Mouse (Mus musculus): ENCODE measurements around the gene Atp2c1. TPM values are rescaled to one million over a fixed set of nuclear protein-coding genes. Genes with fewer than 3 reads are reported as not detected.

The Atp2c1 gene
- polyA plus RNA-seq (2014; fragmentation: Nextera tagmentation; extraction: Ambion mirVana), result 71.1 and 72.4 TPM in 2 replicates

GRCm38 (mm10) chr9:105527219-105527618, at the start of gene Atp2c1:
Atp2c1 (minus strand) TSS chr9:105527319.
- no peaks in the 10 kb centered on the region for H3K9me3 ChIP-seq (ENCODE audit: control insufficient read depth, low read length)
- no peaks in the 10 kb centered on the region for H3K36me3 ChIP-seq (ENCODE audit: control insufficient read depth, insufficient read depth, low read length)
- peaks cover 26% of the 10 kb centered on the region for H3K4me1 ChIP-seq (ENCODE audit: control insufficient read depth, insufficient read depth, low read length)
- no peak within 1 kb of the TSS for H3K27ac ChIP-seq (replicated peaks; ENCODE audit: low read depth, low read length)
- H3K4me2 ChIP-seq (ENCODE audit: low read depth, low read length), result no peak within 1 kb of the TSS
- H3K4me3 ChIP-seq (ENCODE audit: low read depth, low read length), result no peak within 1 kb of the TSS
- WGBS, result 91% methylated on average over 12 of the region's 12 CpGs
- H3K9ac ChIP-seq (ENCODE audit: low read depth, low read length), result no peak within 1 kb of the TSS
- no peaks in the 10 kb centered on the region for H3K27me3 ChIP-seq (replicated peaks; ENCODE audit: control insufficient read depth, insufficient read depth, low read length)
- DNase-seq (ENCODE audit: low spot score) (no peak), ATAC-seq (ENCODE audit: low read depth) (no peak)

- DNase-seq (ENCODE audit: low spot score) (no peak), ATAC-seq (ENCODE audit: low read depth) (no peak)
- H3K9me3 ChIP-seq (ENCODE audit: control insufficient read depth, low read length), result no peaks in the 10 kb centered on the region
- no peak overlapping the region for H3K4me3 ChIP-seq (ENCODE audit: low read depth, low read length)
- H3K36me3 ChIP-seq (ENCODE audit: control insufficient read depth, insufficient read depth, low read length), result no peaks in the 10 kb centered on the region
- no peak overlapping the region for H3K9ac ChIP-seq (ENCODE audit: low read depth, low read length)
- peaks cover 7% of the 10 kb centered on the region; the same call in 1 of the 2 replicates for H3K4me1 ChIP-seq (ENCODE audit: control insufficient read depth, insufficient read depth, low read length)
- H3K4me2 ChIP-seq (ENCODE audit: low read depth, low read length), result no peak overlapping the region
- H3K27me3 ChIP-seq (replicated peaks; ENCODE audit: control insufficient read depth, insufficient read depth, low read length), result no peaks in the 10 kb centered on the region
- no peak overlapping the region for H3K27ac ChIP-seq (replicated peaks; ENCODE audit: low read depth, low read length)
- 86% methylated on average over 5 of the region's 5 CpGs for WGBS
These were observed 30.3 kb upstream of the Atp2c1 start for GRCm38 (mm10) chr9:105557452-105557851.

DNA sequence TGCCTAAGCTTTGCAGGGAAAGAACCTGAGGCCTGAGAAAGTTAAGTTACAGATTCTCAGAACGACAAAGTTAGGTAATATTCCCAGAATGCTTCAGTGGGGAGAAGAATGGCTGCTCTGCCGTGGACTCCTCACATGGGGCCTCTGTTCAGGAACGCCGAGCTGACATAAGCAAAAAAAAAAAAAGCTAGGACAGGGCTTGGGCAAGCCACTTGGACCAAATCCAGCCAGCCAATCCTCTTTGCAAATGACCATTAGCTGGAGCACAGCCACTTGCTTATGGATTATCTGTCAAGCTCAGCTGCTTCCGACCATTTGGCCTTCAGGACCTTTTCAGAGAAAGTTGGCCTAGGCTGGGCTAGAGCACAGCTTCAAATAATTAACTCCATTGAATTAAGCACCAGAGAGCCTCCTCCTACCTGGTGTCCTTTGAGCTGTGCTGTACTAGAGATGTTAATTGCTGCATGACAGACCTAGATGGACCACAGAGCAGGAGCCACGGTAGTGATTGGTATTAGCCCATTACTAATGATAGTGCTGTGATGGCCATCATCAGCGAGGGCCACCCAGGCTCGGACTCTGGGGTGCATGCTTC, 29.1 kb upstream of the Atp2c1 start:
- ATAC-seq (ENCODE audit: low read depth) (no peak), DNase-seq (ENCODE audit: low spot score) (no peak)
- 67% methylated on average over 8 of the region's 8 CpGs for WGBS
- Histone ChIP-seq H3K27ac (replicated peaks; ENCODE audit: low read depth, low read length) (no peak overlapping the region), H3K4me2 (ENCODE audit: low read depth, low read length) (no peak overlapping the region), H3K27me3 (replicated peaks; ENCODE audit: control insufficient read depth, insufficient read depth, low read length) (no peaks in the 10 kb centered on the region), H3K36me3 (ENCODE audit: control insufficient read depth, insufficient read depth, low read length) (no peaks in the 10 kb centered on the region), H3K4me1 (ENCODE audit: control insufficient read depth, insufficient read depth, low read length) (peaks cover 7% of the 10 kb centered on the region; the same call in 1 of the 2 replicates), H3K4me3 (ENCODE audit: low read depth, low read length) (no peak overlapping the region), H3K9ac (ENCODE audit: low read depth, low read length) (no peak overlapping the region), H3K9me3 (ENCODE audit: control insufficient read depth, low read length) (no peaks in the 10 kb centered on the region)

GRCm38 (mm10) chr9:105554439-105554807, 27.3 kb upstream of the Atp2c1 start:
- peaks cover 7% of the 10 kb centered on the region; the same call in 1 of the 2 replicates for H3K4me1 ChIP-seq (ENCODE audit: control insufficient read depth, insufficient read depth, low read length)
- peak overlapping the region; percentile 51 for H3K9ac ChIP-seq (ENCODE audit: low read depth, low read length)
- peak overlapping the region; percentile 65 for H3K27ac ChIP-seq (replicated peaks; ENCODE audit: low read depth, low read length)
- no peaks in the 10 kb centered on the region for H3K36me3 ChIP-seq (ENCODE audit: control insufficient read depth, insufficient read depth, low read length)
- DNase-seq (ENCODE audit: low spot score) (peak; percentile 42), ATAC-seq (ENCODE audit: low read depth) (no peak)
- no peaks in the 10 kb centered on the region for H3K9me3 ChIP-seq (ENCODE audit: control insufficient read depth, low read length)
- H3K4me3 ChIP-seq (ENCODE audit: low read depth, low read length), result no peak overlapping the region
- H3K27me3 ChIP-seq (replicated peaks; ENCODE audit: control insufficient read depth, insufficient read depth, low read length), result no peaks in the 10 kb centered on the region
- 49% methylated on average over 7 of the region's 7 CpGs for WGBS
- H3K4me2 ChIP-seq (ENCODE audit: low read depth, low read length), result peak overlapping the region; percentile 49

DNA sequence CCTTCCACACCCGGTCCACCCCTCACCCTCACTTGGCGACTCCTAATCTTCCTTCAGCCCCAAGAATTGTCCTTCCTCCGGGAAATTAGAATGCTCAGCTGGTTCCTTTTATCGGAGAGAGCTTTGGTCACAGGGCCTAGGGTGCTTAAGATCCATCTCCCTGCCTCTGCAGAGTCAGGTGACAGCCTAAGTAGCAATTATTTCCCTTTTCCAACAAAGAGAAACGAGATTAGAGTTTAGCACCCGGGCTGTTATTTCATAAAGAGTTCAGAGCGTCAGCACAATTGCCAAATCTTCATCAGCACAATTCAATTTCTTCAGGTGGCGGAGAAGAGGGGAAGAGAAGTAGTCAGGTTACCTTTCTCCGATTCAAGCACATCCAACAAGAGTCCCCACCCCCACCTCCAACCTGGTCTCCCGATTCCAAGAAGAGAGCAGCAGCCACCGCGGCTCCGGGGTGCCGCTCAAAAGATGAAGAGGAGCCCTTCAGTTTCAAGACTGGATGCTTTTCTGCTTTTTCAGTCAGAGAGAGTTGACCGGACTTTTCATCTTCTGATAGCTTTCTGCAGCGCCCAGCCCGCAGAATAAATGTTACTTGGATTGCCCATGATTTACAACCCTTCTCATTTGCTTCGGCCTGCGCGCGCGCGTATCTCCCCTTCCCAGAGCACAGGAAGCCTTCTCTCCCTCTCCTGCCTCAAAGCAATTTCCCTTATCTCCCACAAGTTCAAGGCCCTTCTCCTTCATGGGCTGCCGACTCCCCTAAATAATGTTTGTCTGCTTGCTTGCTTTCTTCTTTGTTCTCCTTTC, 26.7 kb upstream of the Atp2c1 start:
- no peaks in the 10 kb centered on the region for H3K9me3 ChIP-seq (ENCODE audit: control insufficient read depth, low read length)
- ATAC-seq (ENCODE audit: low read depth) (peak; percentile 67), DNase-seq (ENCODE audit: low spot score) (peak; percentile 40)
- H3K9ac ChIP-seq (ENCODE audit: low read depth, low read length), result peak overlapping the region; percentile 51
- WGBS, result 20% methylated on average over 24 of the region's 24 CpGs
- peak overlapping the region; percentile 65 for H3K27ac ChIP-seq (replicated peaks; ENCODE audit: low read depth, low read length)
- H3K27me3 ChIP-seq (replicated peaks; ENCODE audit: control insufficient read depth, insufficient read depth, low read length), result no peaks in the 10 kb centered on the region
- peak overlapping the region; percentile 49 for H3K4me2 ChIP-seq (ENCODE audit: low read depth, low read length)
- H3K4me1 ChIP-seq (ENCODE audit: control insufficient read depth, insufficient read depth, low read length), result peaks cover 7% of the 10 kb centered on the region; the same call in 1 of the 2 replicates
- peak overlapping the region; percentile 10; the same call in 1 of the 2 replicates for H3K4me3 ChIP-seq (ENCODE audit: low read depth, low read length)
- H3K36me3 ChIP-seq (ENCODE audit: control insufficient read depth, insufficient read depth, low read length), result no peaks in the 10 kb centered on the region

DNA sequence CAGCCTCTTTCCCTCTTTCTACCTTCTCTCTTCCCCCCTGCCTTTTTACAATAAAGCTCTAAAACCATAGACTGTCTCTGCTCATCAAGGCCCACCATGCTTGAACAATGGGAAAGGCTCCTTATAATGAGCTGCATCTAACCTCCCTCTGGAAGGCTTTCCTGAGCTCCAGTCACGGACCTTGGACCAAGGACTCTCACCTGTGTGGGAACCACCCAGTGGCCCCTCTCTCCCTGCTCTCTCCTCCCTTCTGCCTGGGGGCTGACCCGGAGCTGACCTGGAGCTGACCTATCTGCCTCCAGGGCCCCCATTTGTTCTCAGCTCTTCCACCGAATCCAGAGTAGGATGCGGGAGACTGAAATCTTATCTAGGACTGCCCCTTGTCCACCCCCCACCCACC, 24.3 kb upstream of the Atp2c1 start:
- H3K4me2 ChIP-seq (ENCODE audit: low read depth, low read length), result no peak overlapping the region
- no peak overlapping the region for H3K27ac ChIP-seq (replicated peaks; ENCODE audit: low read depth, low read length)
- DNase-seq (ENCODE audit: low spot score), result no peak
- ATAC-seq (ENCODE audit: low read depth), result no peak
- H3K27me3 ChIP-seq (replicated peaks; ENCODE audit: control insufficient read depth, insufficient read depth, low read length), result no peaks in the 10 kb centered on the region
- no peaks in the 10 kb centered on the region for H3K9me3 ChIP-seq (ENCODE audit: control insufficient read depth, low read length)
- WGBS, result 45% methylated on average over 4 of the region's 4 CpGs
- H3K4me3 ChIP-seq (ENCODE audit: low read depth, low read length), result no peak overlapping the region
- peaks cover 7% of the 10 kb centered on the region; the same call in 1 of the 2 replicates for H3K4me1 ChIP-seq (ENCODE audit: control insufficient read depth, insufficient read depth, low read length)
- H3K9ac ChIP-seq (ENCODE audit: low read depth, low read length), result no peak overlapping the region
- no peaks in the 10 kb centered on the region for H3K36me3 ChIP-seq (ENCODE audit: control insufficient read depth, insufficient read depth, low read length)

DNA sequence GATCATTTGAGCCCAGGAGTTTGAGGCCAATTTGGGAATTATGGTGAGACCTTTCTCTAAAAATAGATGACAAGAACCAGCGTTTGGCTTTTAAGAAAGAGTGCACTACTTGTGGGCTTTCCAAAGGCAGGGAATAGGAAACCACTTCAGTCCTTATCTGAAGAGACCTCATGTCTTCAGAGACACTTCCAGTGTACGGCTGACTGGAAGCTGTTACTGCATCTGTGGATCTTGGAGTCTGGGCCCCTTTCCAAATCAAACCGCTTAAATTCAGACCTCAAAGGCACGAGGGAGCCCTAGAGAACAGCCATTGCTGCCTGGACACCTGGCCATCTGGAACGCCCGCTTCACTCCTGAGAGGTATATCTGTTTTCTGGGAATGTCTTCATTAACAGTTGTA, 22.0 kb upstream of the Atp2c1 start:
- WGBS, result 63% methylated on average over 6 of the region's 6 CpGs
- no peak for ATAC-seq (ENCODE audit: low read depth)
- H3K4me3 ChIP-seq (ENCODE audit: low read depth, low read length), result no peak overlapping the region
- no peak overlapping the region for H3K27ac ChIP-seq (replicated peaks; ENCODE audit: low read depth, low read length)
- no peak overlapping the region for H3K9ac ChIP-seq (ENCODE audit: low read depth, low read length)
- H3K4me2 ChIP-seq (ENCODE audit: low read depth, low read length), result no peak overlapping the region
- H3K36me3 ChIP-seq (ENCODE audit: control insufficient read depth, insufficient read depth, low read length), result no peaks in the 10 kb centered on the region
- H3K9me3 ChIP-seq (ENCODE audit: control insufficient read depth, low read length), result no peaks in the 10 kb centered on the region
- H3K27me3 ChIP-seq (replicated peaks; ENCODE audit: control insufficient read depth, insufficient read depth, low read length), result no peaks in the 10 kb centered on the region
- peak; percentile 38 for DNase-seq (ENCODE audit: low spot score)
- H3K4me1 ChIP-seq (ENCODE audit: control insufficient read depth, insufficient read depth, low read length), result peaks cover 2% of the 10 kb centered on the region; the same call in 1 of the 2 replicates

DNA sequence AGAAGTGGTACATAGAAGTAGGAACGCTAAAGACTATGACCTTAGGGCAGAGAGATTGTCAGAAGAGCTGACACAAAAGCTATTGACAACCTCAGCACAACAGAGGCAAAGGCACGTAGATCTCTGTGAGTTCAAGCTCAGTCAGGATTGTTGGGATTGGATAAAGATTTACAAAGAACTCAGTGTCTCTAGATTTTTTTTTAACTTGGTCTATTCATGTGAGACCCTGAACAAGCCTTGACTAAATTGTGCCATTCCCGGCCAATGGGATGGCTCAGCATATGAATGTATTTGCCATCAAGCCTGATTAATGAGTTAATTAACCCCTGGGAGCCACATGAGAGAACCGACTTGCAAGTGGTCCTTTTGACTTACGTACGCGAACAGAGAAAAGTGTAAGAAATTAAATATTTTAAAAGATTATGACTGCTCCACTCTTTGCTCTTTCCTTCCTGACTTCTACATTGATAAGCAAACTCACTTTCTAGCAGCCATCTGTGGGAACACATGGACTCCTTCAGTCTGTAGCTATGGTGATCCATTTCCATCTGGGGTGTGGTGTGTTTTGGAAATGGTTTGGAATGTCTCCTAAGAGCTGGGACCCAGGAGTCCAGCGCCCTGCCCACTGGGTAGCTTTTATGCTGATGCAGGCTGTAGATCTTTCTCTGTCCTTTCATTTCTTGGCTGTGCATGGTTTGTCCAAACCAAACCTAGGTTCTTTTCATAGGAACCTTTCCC, 17.1 kb upstream of the Atp2c1 start:
- DNase-seq (ENCODE audit: low spot score) (no peak), ATAC-seq (ENCODE audit: low read depth) (no peak)
- 75% methylated on average over 8 of the region's 8 CpGs for WGBS
- Histone ChIP-seq H3K4me1 (ENCODE audit: control insufficient read depth, insufficient read depth, low read length) (no peaks in the 10 kb centered on the region), H3K36me3 (ENCODE audit: control insufficient read depth, insufficient read depth, low read length) (no peaks in the 10 kb centered on the region), H3K27me3 (replicated peaks; ENCODE audit: control insufficient read depth, insufficient read depth, low read length) (no peaks in the 10 kb centered on the region), H3K4me2 (ENCODE audit: low read depth, low read length) (no peak overlapping the region), H3K9me3 (ENCODE audit: control insufficient read depth, low read length) (no peaks in the 10 kb centered on the region), H3K27ac (replicated peaks; ENCODE audit: low read depth, low read length) (no peak overlapping the region), H3K9ac (ENCODE audit: low read depth, low read length) (no peak overlapping the region), H3K4me3 (ENCODE audit: low read depth, low read length) (no peak overlapping the region)

All from embryonic facial prominence, embryonic 14.5 days (tissue).